Mouse (Mus musculus) embryonic facial prominence, embryonic 15.5 days (tissue): ENCODE measurements around the gene Dhx9. TPM values are rescaled to one million over a fixed set of nuclear protein-coding genes. Genes with fewer than 3 reads are reported as not detected.
"Not testable (repeated sequence)": the region's sequence is repeated elsewhere in the genome, so short reads cannot be mapped to it uniquely, and the experiment has no call there.

Experiments
- ATAC-seq: fragments of 200-750 bp; cut with Nextera tagmentation; 2 replicates; pipeline ENCODE4 v1.8.0; 2017; ENCODE audit warnings: low read depth, moderate TSS enrichment; ENCODE audit not compliant: insufficient number of reproducible peaks, low FRiP score, low TSS enrichment
- H3K27ac ChIP-seq: fragments of 300-500 bp; sonication (generic); replicated peaks from 2 replicates; pipeline ENCODE4 v1.5.1; 2015; ENCODE audit warnings: mild to moderate bottlenecking, inconsistent platforms
- H3K27me3 ChIP-seq: fragments of 300-500 bp; sonication (generic); 2 replicates; pipeline ENCODE4 v1.6.1; 2015; ENCODE audit warnings: inconsistent platforms
- H3K36me3 ChIP-seq: fragments of 300-500 bp; sonication (generic); 2 replicates; pipeline ENCODE4 v1.6.1; 2015; ENCODE audit warnings: mild to moderate bottlenecking, inconsistent platforms
- H3K4me1 ChIP-seq: fragments of 300-500 bp; sonication (generic); 2 replicates; pipeline ENCODE4 v1.6.1; 2015; ENCODE audit warnings: inconsistent platforms
- H3K4me2 ChIP-seq: fragments of 300-500 bp; sonication (generic); replicated peaks from 2 replicates; pipeline ENCODE4 v1.6.1; 2015; ENCODE audit warnings: mild to moderate bottlenecking, inconsistent platforms
- H3K4me3 ChIP-seq: fragments of 300-500 bp; sonication (generic); replicated peaks from 2 replicates; pipeline ENCODE4 v1.5.1; 2015; ENCODE audit warnings: mild to moderate bottlenecking, inconsistent platforms
- H3K9ac ChIP-seq: fragments of 300-500 bp; sonication (generic); 2 replicates; pipeline ENCODE4 v1.6.1; 2015; ENCODE audit warnings: inconsistent platforms
- H3K9me3 ChIP-seq: fragments of 300-500 bp; sonication (generic); replicated peaks from 2 replicates; pipeline ENCODE4 v1.6.1; 2016; ENCODE audit warnings: inconsistent platforms
- WGBS: fragments of 180-500 bp; shearing (Covaris S2); methylation state at CpG from one replicate; pipeline ENCODE4 v1.1.7; 2015; 5-methylcytosine and 5-hydroxymethylcytosine counted together
- polyA plus RNA-seq: library from polyadenylated mRNA; unstranded; fragments of >200 nt; fragmentation: Nextera tagmentation; extraction: Ambion mirVana; gene quantifications from 2 replicates; pipeline ENCODE4 v1.2.1, GENCODE M21; 2015

Gene Dhx9
- polyA plus RNA-seq, 1 experiment from 2014 or later, result 26.9 TPM

DNA sequence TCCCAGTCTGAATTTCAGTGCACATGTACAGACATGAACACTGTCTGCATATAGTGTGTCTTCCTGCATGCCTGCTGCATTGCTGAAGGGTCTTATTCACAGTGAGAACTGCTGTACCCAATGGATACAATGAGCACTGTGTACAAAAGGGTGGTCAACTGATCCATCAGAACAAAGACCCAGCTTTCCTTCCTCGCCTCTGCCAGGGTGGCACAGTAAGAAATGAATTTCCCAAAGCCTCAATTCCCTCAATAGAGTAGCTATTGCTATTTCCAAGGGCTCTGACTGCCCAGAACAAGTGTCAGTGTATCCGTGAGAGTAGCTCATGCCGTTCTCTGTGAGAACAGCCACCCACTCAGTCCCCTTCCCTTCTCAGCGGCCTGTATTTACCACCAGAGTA, 69.7 kb downstream of the Dhx9 start:
- H3K4me2 ChIP-seq, H3K27ac ChIP-seq, H3K9ac ChIP-seq, H3K9me3 ChIP-seq, H3K27me3 ChIP-seq, H3K4me1 ChIP-seq, H3K36me3 ChIP-seq, H3K4me3 ChIP-seq, ATAC-seq: not testable (repeated sequence)
- 69% methylated on average over 4 of the region's 4 CpGs for WGBS

GRCm38 (mm10) chr1:153416271-153416832, 71.1 kb downstream of the Dhx9 start:
- not testable (repeated sequence) for H3K27me3 ChIP-seq, H3K27ac ChIP-seq, H3K4me1 ChIP-seq, H3K36me3 ChIP-seq, ATAC-seq, H3K9ac ChIP-seq, H3K4me3 ChIP-seq, H3K4me2 ChIP-seq, H3K9me3 ChIP-seq
- WGBS, result 85% methylated on average over 3 of the region's 3 CpGs

- not testable (repeated sequence) for H3K4me3 ChIP-seq, H3K27ac ChIP-seq, H3K4me1 ChIP-seq, H3K36me3 ChIP-seq, H3K9ac ChIP-seq, ATAC-seq, H3K9me3 ChIP-seq, H3K4me2 ChIP-seq, H3K27me3 ChIP-seq
- 76% methylated on average over 2 of the region's 5 CpGs for WGBS
Observed at GRCm38 (mm10) chr1:153415742-153416141, 71.7 kb downstream of the Dhx9 start.

DNA sequence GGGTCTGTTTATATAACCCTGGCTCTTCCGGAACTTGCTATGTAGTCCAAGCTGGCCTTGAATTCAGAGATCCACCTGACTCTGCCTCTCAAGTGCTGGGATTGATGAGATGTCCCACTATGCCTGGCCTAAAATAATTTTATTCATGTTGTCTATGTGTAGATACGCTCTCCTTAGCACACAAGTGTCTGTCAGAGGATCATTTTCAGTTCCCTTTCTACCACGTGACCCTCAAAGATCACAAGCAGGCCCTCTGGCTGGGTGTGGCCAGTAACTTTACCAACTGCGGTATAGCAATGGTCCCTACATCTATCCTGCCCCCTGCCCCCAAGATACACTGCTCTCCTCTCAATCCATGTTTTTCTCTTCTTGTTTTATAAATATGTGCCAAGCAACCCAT, 72.5 kb downstream of the Dhx9 start:
- Histone ChIP-seq H3K4me2 (no peak overlapping the region), H3K4me3 (no peak overlapping the region), H3K27me3 (no peaks in the 10 kb centered on the region), H3K4me1 (no peaks in the 10 kb centered on the region), H3K9me3 (no peaks in the 10 kb centered on the region), H3K27ac (no peak overlapping the region), H3K36me3 (no peaks in the 10 kb centered on the region), H3K9ac (no peak overlapping the region)
- 84% methylated on average over 4 of the region's 4 CpGs for WGBS
- no peak for ATAC-seq

GRCm38 (mm10) chr1:153414114-153414723, 73.2 kb downstream of the Dhx9 start:
- not testable (repeated sequence) for H3K9ac ChIP-seq, H3K9me3 ChIP-seq, H3K4me1 ChIP-seq, H3K36me3 ChIP-seq, H3K4me3 ChIP-seq, H3K27me3 ChIP-seq, ATAC-seq, H3K4me2 ChIP-seq, H3K27ac ChIP-seq
- 81% methylated on average over 24 of the region's 24 CpGs for WGBS

DNA sequence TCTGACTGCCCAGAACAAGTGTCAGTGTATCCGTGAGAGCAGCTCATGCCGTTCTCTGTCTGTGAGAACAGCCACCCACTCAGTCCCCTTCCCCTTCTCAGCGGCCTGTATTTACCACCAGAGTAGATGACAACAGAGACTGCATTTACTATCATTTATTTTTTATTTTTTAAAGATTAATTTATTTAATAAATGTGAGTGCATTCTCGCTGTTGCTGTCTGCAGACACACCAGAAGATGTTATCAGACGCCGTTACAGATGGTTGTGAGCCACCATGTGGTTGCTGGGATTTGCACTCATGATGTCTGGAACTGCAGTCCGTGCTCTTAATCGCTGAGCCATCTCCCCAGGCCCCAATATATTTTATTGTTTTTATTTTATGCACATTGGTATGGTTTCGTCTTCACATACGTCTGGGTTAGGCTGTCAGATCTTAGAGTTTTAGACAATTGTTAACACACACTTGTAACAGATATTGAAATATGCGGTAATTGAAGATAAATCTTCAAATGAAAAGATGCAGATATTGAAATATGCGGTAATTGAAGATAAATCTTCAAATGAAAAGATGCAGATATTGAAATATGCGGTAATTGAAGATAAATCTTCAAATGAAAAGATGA, 74.0 kb downstream of the Dhx9 start:
- 73% methylated on average over 13 of the region's 13 CpGs for WGBS
- not testable (repeated sequence) for H3K27me3 ChIP-seq

GRCm38 (mm10) chr1:153412663-153413396, 74.6 kb downstream of the Dhx9 start:
- not testable (repeated sequence) for ATAC-seq, H3K36me3 ChIP-seq, H3K27ac ChIP-seq, H3K4me1 ChIP-seq, H3K9me3 ChIP-seq, H3K9ac ChIP-seq, H3K4me2 ChIP-seq, H3K27me3 ChIP-seq, H3K4me3 ChIP-seq
- 58% methylated on average over 3 of the region's 4 CpGs for WGBS

More for the DNA sequence above, 74.0 kb downstream of the Dhx9 start:
- H3K36me3 ChIP-seq, H3K9me3 ChIP-seq, H3K4me2 ChIP-seq, H3K4me3 ChIP-seq, H3K9ac ChIP-seq, H3K27ac ChIP-seq, H3K4me1 ChIP-seq, ATAC-seq: not testable (repeated sequence)

- H3K4me3 ChIP-seq, result no peak overlapping the region
- no peaks in the 10 kb centered on the region for H3K4me1 ChIP-seq
- ATAC-seq, result no peak
- no peak overlapping the region for H3K9ac ChIP-seq
- H3K36me3 ChIP-seq, result no peaks in the 10 kb centered on the region
- H3K4me2 ChIP-seq, result no peak overlapping the region
- no peak overlapping the region for H3K27ac ChIP-seq
- H3K9me3 ChIP-seq, result no peaks in the 10 kb centered on the region
- no peaks in the 10 kb centered on the region for H3K27me3 ChIP-seq
- WGBS, result 86% methylated on average over 6 of the region's 6 CpGs
Observed at GRCm38 (mm10) chr1:153411723-153412122, 75.7 kb downstream of the Dhx9 start.

GRCm38 (mm10) chr1:153410915-153411314, 76.5 kb downstream of the Dhx9 start:
- H3K27ac ChIP-seq, H3K9ac ChIP-seq, H3K36me3 ChIP-seq, H3K9me3 ChIP-seq, ATAC-seq, H3K4me3 ChIP-seq, H3K4me1 ChIP-seq, H3K27me3 ChIP-seq, H3K4me2 ChIP-seq: not testable (repeated sequence)
- WGBS, result 100% methylated on average over 1 of the region's 4 CpGs

GRCm38 (mm10) chr1:153408296-153408695, 79.2 kb downstream of the Dhx9 start:
- not testable (repeated sequence) for H3K36me3 ChIP-seq, H3K9me3 ChIP-seq, H3K4me2 ChIP-seq, H3K27ac ChIP-seq, H3K4me1 ChIP-seq, H3K9ac ChIP-seq, H3K4me3 ChIP-seq, H3K27me3 ChIP-seq, ATAC-seq
- 76% methylated on average over 5 of the region's 5 CpGs for WGBS

DNA sequence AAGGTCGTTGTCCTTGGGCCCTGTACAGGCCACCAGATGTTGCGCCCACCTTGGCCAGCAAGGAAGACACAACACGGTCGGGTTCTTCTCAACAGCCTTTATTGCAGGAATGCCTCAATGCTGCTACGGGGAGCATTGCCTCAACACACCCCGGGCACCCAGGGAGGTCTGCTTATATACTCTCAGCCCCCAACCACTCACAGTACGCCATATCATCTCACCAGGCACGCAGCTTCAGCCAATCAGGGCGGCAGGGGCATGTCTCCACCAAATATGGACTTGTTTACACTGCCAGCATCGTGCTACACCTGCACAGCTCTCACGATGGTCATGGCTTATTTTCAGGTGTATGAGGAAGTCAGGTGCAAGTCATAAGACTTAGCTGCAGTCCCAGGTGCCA, 79.8 kb downstream of the Dhx9 start:
- H3K9me3 ChIP-seq, H3K4me3 ChIP-seq, ATAC-seq, H3K27ac ChIP-seq, H3K36me3 ChIP-seq, H3K9ac ChIP-seq, H3K4me2 ChIP-seq, H3K27me3 ChIP-seq, H3K4me1 ChIP-seq: not testable (repeated sequence)
- WGBS, result 84% methylated on average over 11 of the region's 11 CpGs
